Mouse (Mus musculus): ENCODE results near the gene Zfp710. TPM values are rescaled to one million over a fixed set of nuclear protein-coding genes. Genes with fewer than 3 reads are reported as not detected.

Gene Zfp710
- polyA plus RNA-seq, 1 experiment from 2014 or later: 22.6 TPM

GRCm38 (mm10) chr7:80090191-80091003 lies 65.8 kb downstream of the Zfp710 start:
- Histone ChIP-seq H3K4me1 (ENCODE audit: insufficient read depth, low read length) (peaks cover 21% of the 10 kb centered on the region), H3K27me3 (ENCODE audit: insufficient read depth, low read length) (no peaks in the 10 kb centered on the region), H3K4me3 (ENCODE audit: low read length) (no peak overlapping the region), H3K9me3 (ENCODE audit: low read length) (no peaks in the 10 kb centered on the region), H3K27ac (ENCODE audit: low read length) (no peak overlapping the region; the same call in 1 of the 2 replicates), H3K9ac (replicated peaks; ENCODE audit: low read length) (no peak overlapping the region), H3K36me3 (ENCODE audit: insufficient read depth, low read length) (peaks cover 75% of the 10 kb centered on the region), H3K4me2 (replicated peaks; ENCODE audit: low read depth, low read length) (no peak overlapping the region)
- 77% methylated on average over 18 of the region's 18 CpGs for WGBS
- ATAC-seq (ENCODE audit: low FRiP score, low TSS enrichment): peak; percentile 10; the same call in 1 of the 2 replicates

GRCm38 (mm10) chr7:80091004-80091865 lies 66.6 kb downstream of the Zfp710 start:
- H3K27me3 ChIP-seq (ENCODE audit: insufficient read depth, low read length): no peaks in the 10 kb centered on the region
- no peak overlapping the region for H3K4me3 ChIP-seq (ENCODE audit: low read length)
- WGBS: 55% methylated on average over 13 of the region's 13 CpGs
- H3K9me3 ChIP-seq (ENCODE audit: low read length): no peaks in the 10 kb centered on the region
- 0 out of 2 replicates have a peak, but pooled peaks have one; percentile 6 for ATAC-seq (ENCODE audit: low FRiP score, low TSS enrichment)
- H3K27ac ChIP-seq (ENCODE audit: low read length): no peak overlapping the region
- peaks cover 81% of the 10 kb centered on the region for H3K36me3 ChIP-seq (ENCODE audit: insufficient read depth, low read length)
- no peak overlapping the region for H3K9ac ChIP-seq (replicated peaks; ENCODE audit: low read length)
- H3K4me1 ChIP-seq (ENCODE audit: insufficient read depth, low read length): peaks cover 16% of the 10 kb centered on the region
- no peak overlapping the region for H3K4me2 ChIP-seq (replicated peaks; ENCODE audit: low read depth, low read length)

GRCm38 (mm10) chr7:80091866-80092210 lies 67.2 kb downstream of the Zfp710 start:
- Histone ChIP-seq H3K36me3 (ENCODE audit: insufficient read depth, low read length) (peaks cover 81% of the 10 kb centered on the region), H3K4me3 (ENCODE audit: low read length) (no peak overlapping the region), H3K9ac (replicated peaks; ENCODE audit: low read length) (no peak overlapping the region), H3K4me1 (ENCODE audit: insufficient read depth, low read length) (peaks cover 11% of the 10 kb centered on the region), H3K9me3 (ENCODE audit: low read length) (no peaks in the 10 kb centered on the region), H3K4me2 (replicated peaks; ENCODE audit: low read depth, low read length) (no peak overlapping the region), H3K27ac (ENCODE audit: low read length) (no peak overlapping the region), H3K27me3 (ENCODE audit: insufficient read depth, low read length) (no peaks in the 10 kb centered on the region)
- WGBS: 83% methylated on average over 4 of the region's 4 CpGs
- no peak for ATAC-seq (ENCODE audit: low FRiP score, low TSS enrichment)

GRCm38 (mm10) chr7:80092351-80093046 lies 67.9 kb downstream of the Zfp710 start:
- no peak overlapping the region for H3K4me3 ChIP-seq (ENCODE audit: low read length)
- no peaks in the 10 kb centered on the region for H3K27me3 ChIP-seq (ENCODE audit: insufficient read depth, low read length)
- H3K36me3 ChIP-seq (ENCODE audit: insufficient read depth, low read length): peaks cover 81% of the 10 kb centered on the region
- H3K9ac ChIP-seq (replicated peaks; ENCODE audit: low read length): no peak overlapping the region
- peak overlapping the region; percentile 35; the same call in 1 of the 2 replicates for H3K27ac ChIP-seq (ENCODE audit: low read length)
- H3K4me2 ChIP-seq (replicated peaks; ENCODE audit: low read depth, low read length): no peak overlapping the region
- H3K4me1 ChIP-seq (ENCODE audit: insufficient read depth, low read length): peaks cover 11% of the 10 kb centered on the region
- 63% methylated on average over 9 of the region's 9 CpGs for WGBS
- H3K9me3 ChIP-seq (ENCODE audit: low read length): no peaks in the 10 kb centered on the region
- ATAC-seq (ENCODE audit: low FRiP score, low TSS enrichment): peak; percentile 46; the same call in 1 of the 2 replicates

DNA sequence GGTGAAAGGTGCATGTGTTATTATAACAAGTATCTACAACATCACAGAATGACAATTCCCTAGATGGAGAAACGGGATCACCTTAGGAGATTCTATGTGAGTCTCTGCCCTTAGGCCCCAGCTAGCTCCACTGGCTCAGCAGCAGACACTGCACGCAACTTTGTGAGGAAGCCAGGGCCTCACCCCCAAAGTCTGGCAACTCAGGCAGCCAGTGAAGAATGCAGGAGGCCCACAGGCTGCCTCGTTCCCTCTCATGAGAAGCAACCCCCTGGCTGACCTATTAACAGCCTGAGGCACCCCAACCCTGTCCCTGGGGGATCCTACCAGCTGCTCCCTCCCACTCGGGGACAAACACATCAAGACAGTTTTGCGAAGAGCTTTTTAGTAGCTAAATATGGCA lies 69.9 kb downstream of the Zfp710 start:
- H3K36me3 ChIP-seq (ENCODE audit: insufficient read depth, low read length): peaks cover 85% of the 10 kb centered on the region
- no peak overlapping the region for H3K9ac ChIP-seq (replicated peaks; ENCODE audit: low read length)
- 78% methylated on average over 5 of the region's 5 CpGs for WGBS
- H3K4me2 ChIP-seq (replicated peaks; ENCODE audit: low read depth, low read length): no peak overlapping the region
- H3K27me3 ChIP-seq (ENCODE audit: insufficient read depth, low read length): no peaks in the 10 kb centered on the region
- H3K4me3 ChIP-seq (ENCODE audit: low read length): no peak overlapping the region
- peaks cover 11% of the 10 kb centered on the region for H3K4me1 ChIP-seq (ENCODE audit: insufficient read depth, low read length)
- H3K27ac ChIP-seq (ENCODE audit: low read length): no peak overlapping the region
- H3K9me3 ChIP-seq (ENCODE audit: low read length): no peaks in the 10 kb centered on the region
- no peak for ATAC-seq (ENCODE audit: low FRiP score, low TSS enrichment)

DNA sequence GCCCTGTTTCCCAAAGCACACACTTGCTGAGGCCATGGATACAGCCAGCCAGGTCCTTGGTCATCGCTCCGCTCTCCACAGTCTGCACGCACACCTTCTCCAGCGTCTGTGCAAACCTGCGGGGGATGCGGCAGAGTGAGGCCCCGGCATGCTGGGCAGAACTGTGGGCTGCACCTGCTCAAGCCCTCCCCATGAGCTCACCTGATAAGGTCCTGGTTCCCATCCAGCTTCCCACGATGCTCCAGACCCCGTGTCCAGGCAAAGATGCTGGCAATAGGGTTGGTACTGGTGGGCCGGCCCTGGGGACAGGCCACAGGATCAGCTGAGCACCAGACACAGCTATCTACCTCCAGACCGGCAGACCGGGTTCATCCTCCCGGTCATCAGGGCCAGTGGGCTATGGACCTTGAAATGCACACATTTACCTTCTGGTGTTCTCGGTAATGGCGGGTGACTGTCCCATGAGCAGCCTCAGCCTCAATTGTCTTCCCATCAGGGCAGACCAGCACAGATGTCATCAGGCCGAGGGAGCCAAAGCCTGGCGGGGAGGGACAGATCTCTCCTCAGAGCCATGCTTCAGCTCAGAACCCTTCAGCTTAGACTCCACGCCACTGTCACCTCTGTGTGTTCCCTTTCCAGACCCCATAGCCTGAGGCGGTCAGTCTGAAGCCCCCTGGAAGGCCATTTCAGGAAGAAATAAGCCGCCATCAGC lies 71.1 kb downstream of the Zfp710 start:
- H3K27ac ChIP-seq (ENCODE audit: low read length): no peak overlapping the region
- no peak overlapping the region for H3K9ac ChIP-seq (replicated peaks; ENCODE audit: low read length)
- H3K9me3 ChIP-seq (ENCODE audit: low read length): no peaks in the 10 kb centered on the region
- no peak overlapping the region for H3K4me3 ChIP-seq (ENCODE audit: low read length)
- H3K4me2 ChIP-seq (replicated peaks; ENCODE audit: low read depth, low read length): no peak overlapping the region
- ATAC-seq (ENCODE audit: low FRiP score, low TSS enrichment): no peak
- WGBS: 89% methylated on average over 20 of the region's 20 CpGs
- peaks cover 85% of the 10 kb centered on the region for H3K36me3 ChIP-seq (ENCODE audit: insufficient read depth, low read length)
- peaks cover 11% of the 10 kb centered on the region for H3K4me1 ChIP-seq (ENCODE audit: insufficient read depth, low read length)
- H3K27me3 ChIP-seq (ENCODE audit: insufficient read depth, low read length): no peaks in the 10 kb centered on the region

DNA sequence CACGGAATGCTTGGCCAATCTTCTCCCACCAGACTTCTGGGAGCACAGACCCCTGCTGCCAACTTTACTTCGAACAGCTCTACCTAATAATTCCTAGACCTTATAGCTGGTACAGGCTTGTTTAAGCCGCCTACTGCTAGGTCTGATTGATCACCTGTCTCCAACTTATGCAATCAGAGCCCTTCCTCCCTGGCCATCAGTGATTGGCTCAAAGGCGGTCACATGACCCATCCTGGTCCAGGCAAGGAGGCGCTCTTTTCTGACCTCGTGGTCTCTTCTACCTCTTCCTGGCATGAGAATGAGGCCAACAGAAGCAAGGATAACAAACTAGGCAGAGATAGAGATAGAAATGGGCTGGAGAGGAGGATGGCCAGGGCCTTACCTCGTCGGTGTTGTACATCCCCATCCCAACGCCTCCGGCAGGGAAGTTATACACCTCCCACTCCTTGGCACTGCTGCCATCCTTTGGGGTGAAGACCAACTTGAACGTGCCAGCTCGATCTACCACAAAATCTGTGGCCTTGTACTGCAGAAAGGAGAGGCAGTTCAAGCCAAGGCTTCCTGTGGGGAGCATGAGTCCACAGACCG lies 73.9 kb downstream of the Zfp710 start:
- H3K9ac ChIP-seq (replicated peaks; ENCODE audit: low read length): no peak overlapping the region
- no peaks in the 10 kb centered on the region for H3K9me3 ChIP-seq (ENCODE audit: low read length)
- no peak overlapping the region for H3K4me3 ChIP-seq (ENCODE audit: low read length)
- no peaks in the 10 kb centered on the region for H3K27me3 ChIP-seq (ENCODE audit: insufficient read depth, low read length)
- WGBS: 93% methylated on average over 13 of the region's 13 CpGs
- H3K27ac ChIP-seq (ENCODE audit: low read length): no peak overlapping the region
- H3K4me2 ChIP-seq (replicated peaks; ENCODE audit: low read depth, low read length): no peak overlapping the region
- no peak for ATAC-seq (ENCODE audit: low FRiP score, low TSS enrichment)
- no peaks in the 10 kb centered on the region for H3K4me1 ChIP-seq (ENCODE audit: insufficient read depth, low read length)
- H3K36me3 ChIP-seq (ENCODE audit: insufficient read depth, low read length): peaks cover 92% of the 10 kb centered on the region

DNA sequence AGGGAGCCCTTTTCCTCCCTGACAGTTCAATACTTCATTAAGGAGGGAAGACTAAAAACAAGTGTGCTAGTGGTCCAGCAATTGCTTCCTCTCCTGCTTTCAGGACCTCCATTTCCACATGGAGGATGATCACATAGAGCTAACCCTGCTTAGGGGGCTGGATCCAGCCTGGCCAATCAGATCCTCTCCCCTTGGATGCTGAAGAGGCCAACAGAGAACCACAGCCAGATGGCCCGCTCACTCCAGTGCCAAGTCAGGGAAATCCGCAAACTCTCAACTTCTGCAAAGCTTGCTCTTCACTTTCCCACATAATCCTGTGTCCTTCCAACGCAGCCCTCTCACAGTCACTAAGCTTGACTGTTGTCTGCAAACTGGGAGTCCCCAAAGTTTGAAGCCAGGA lies 78.7 kb downstream of the Zfp710 start:
- no peaks in the 10 kb centered on the region for H3K27me3 ChIP-seq (ENCODE audit: insufficient read depth, low read length)
- ATAC-seq (ENCODE audit: low FRiP score, low TSS enrichment): no peak
- H3K4me2 ChIP-seq (replicated peaks; ENCODE audit: low read depth, low read length): no peak overlapping the region
- H3K4me3 ChIP-seq (ENCODE audit: low read length): no peak overlapping the region
- H3K27ac ChIP-seq (ENCODE audit: low read length): no peak overlapping the region
- peaks cover 57% of the 10 kb centered on the region for H3K36me3 ChIP-seq (ENCODE audit: insufficient read depth, low read length)
- H3K9me3 ChIP-seq (ENCODE audit: low read length): 0 out of 2 replicates have a peak, but pooled peaks cover 7% of the 10 kb centered on the region
- no peaks in the 10 kb centered on the region for H3K4me1 ChIP-seq (ENCODE audit: insufficient read depth, low read length)
- WGBS: 92% methylated on average over 3 of the region's 3 CpGs
- H3K9ac ChIP-seq (replicated peaks; ENCODE audit: low read length): no peak overlapping the region

Measured in kidney, embryonic 16.5 days (tissue).